Mouse (Mus musculus) liver, adult 2 months (tissue): ENCODE results near the gene Agfg2.

Experiments
- CTCF ChIP-seq: fragments of 200-500 bp; IDR thresholded peaks from 2 replicates; pipeline ENCODE4 v1.5.1; 2011; ENCODE audit warnings: low read depth, low read length, control low read depth
- POLR2A ChIP-seq: fragments of 200-500 bp; IDR thresholded peaks from 2 replicates; pipeline ENCODE4 v1.6.1; 2011; ENCODE audit warnings: low read length, control low read depth; ENCODE audit not compliant: insufficient read depth; ENCODE audit errors: extremely low read depth

DNA sequence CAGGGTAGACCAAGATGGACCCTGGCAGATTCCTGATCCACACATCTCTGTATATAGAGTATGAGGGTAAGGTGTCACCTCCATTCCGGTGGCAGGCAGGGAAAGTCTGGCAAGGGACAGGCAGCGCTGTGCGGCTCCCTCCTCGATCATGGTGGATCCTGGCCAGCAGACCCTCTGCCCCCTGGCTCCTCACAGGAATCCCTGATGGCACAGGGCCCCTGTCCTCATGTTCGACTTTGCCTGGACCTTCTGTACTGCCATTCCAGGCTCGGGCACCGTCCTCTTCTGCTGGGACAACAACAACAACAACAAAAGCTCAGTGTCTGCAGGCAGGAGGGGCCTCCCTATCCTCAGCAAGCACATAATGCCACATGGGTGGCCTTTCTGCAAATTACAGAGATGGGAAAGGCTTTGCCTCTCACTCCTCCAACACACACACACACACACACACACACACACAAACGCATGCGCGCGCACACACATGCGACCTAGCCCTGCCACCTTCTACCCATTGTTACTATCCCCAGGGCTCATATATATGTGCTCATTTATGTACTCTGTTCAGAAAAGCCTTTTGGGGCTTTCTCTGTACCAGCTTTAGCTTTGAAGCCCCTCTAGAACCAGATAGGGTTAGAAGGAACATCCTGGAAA, 49.2 kb upstream of the Agfg2 start:
- no peak for TF ChIP-seq POLR2A
- no peak for TF ChIP-seq CTCF
